15 mouse cellular contexts compared by ENCODE assay signal in genomic region chr9:90236817-90237216, GRCm38 (mm10). TPM values are rescaled to one million over a fixed set of nuclear protein-coding genes. Genes with fewer than 3 reads are reported as not detected.
DNase-seq lines count a peak whose midpoint lies in the region; ATAC-seq lines count a peak whose summit lies in the region.
"Had no signal": no experiment of that assay in that cellular context is flagged by ENCODE, and none has a peak within 500 bp of the region (broad histone marks: within the 10 kb centered on the region; RNA-seq: fewer than 3 reads in every experiment).

No protein-coding gene starts in this region.

- ATAC-seq in liver, embryonic 16.5 days (ENCODE audit: low read depth): peak; percentile 26
- ATAC-seq in kidney, embryonic 16.5 days (ENCODE audit: low FRiP score, low TSS enrichment): no peak
- no peak for ATAC-seq in forebrain, embryonic 11.5 days (replicated peaks; ENCODE audit: low FRiP score)

- peak; percentile 18 for DNase-seq in lung, postnatal 10 days
- DNase-seq in lung, postnatal 4 days: no peak
- peak; percentile 29 for DNase-seq in CD4-positive helper T cell, adult 2 months (ENCODE audit: low read depth, low spot score)
- DNase-seq in cerebellum, postnatal 14 days: no peak
- DNase-seq in forebrain, embryonic 11.5 days (ENCODE audit: low spot score): no peak
- DNase-seq: cerebellum, adult 11 months; gastrocnemius, adult 2 months; heart, adult 18-20 months; lung, postnatal 36 days had no signal

- no peak overlapping the region for H3K4me3 ChIP-seq in brown adipose tissue, adult 24 weeks (ENCODE audit: insufficient read depth, low read depth, low read length)
- H3K4me3 ChIP-seq in liver, embryonic 16.5 days (ENCODE audit: low read depth, low read length): peak overlapping the region; percentile 42; the same call in 1 of the 2 replicates
- no peak overlapping the region for H3K4me3 ChIP-seq in kidney, embryonic 16.5 days (ENCODE audit: low read length)
- no peak overlapping the region for H3K4me3 ChIP-seq in forebrain, embryonic 11.5 days (ENCODE audit: low read depth, low read length)
- H3K4me3 ChIP-seq: gastrocnemius, adult 2 months; hindbrain, embryonic 13.5 days; intestine, embryonic 15.5 days; limb, embryonic 13.5 days had no signal

- 41% methylated on average over 5 of the region's 5 CpGs for WGBS in liver, embryonic 16.5 days (ENCODE audit: insufficient replicate concordance)
- WGBS in kidney, embryonic 16.5 days: 87% methylated on average over 5 of the region's 5 CpGs
- 95% methylated on average over 5 of the region's 5 CpGs for WGBS in forebrain, embryonic 11.5 days

- peaks cover 11% of the 10 kb centered on the region for H3K4me1 ChIP-seq in brown adipose tissue, adult 24 weeks (ENCODE audit: control insufficient read depth, insufficient read depth, insufficient read length, low read length)
- H3K4me1 ChIP-seq in liver, embryonic 16.5 days (ENCODE audit: control insufficient read depth, low read depth, low read length): peaks cover 79% of the 10 kb centered on the region
- H3K4me1 ChIP-seq in kidney, embryonic 16.5 days (ENCODE audit: insufficient read depth, low read length): no peaks in the 10 kb centered on the region
- H3K4me1 ChIP-seq in forebrain, embryonic 11.5 days (replicated peaks; ENCODE audit: control insufficient read depth, insufficient read depth, low read length): no peaks in the 10 kb centered on the region
- H3K4me1 ChIP-seq: hindbrain, embryonic 13.5 days; intestine, embryonic 15.5 days; limb, embryonic 13.5 days had no signal

- H3K4me2 ChIP-seq in liver, embryonic 16.5 days (ENCODE audit: low read depth, low read length): peak overlapping the region; percentile 64
- no peak overlapping the region for H3K4me2 ChIP-seq in kidney, embryonic 16.5 days (replicated peaks; ENCODE audit: low read depth, low read length)
- H3K4me2 ChIP-seq in forebrain, embryonic 11.5 days (ENCODE audit: low read depth, low read length, severe bottlenecking): no peak overlapping the region
- H3K4me2 ChIP-seq: hindbrain, embryonic 13.5 days; intestine, embryonic 15.5 days; limb, embryonic 13.5 days had no signal

- H3K9me3 ChIP-seq in liver, embryonic 16.5 days (replicated peaks; ENCODE audit: control insufficient read depth, low read length): no peaks in the 10 kb centered on the region
- H3K9me3 ChIP-seq in kidney, embryonic 16.5 days (ENCODE audit: low read length): no peaks in the 10 kb centered on the region
- H3K9me3 ChIP-seq in forebrain, embryonic 11.5 days (ENCODE audit: control insufficient read depth, low read length): no peaks in the 10 kb centered on the region
- H3K9me3 ChIP-seq: hindbrain, embryonic 13.5 days; intestine, embryonic 15.5 days; limb, embryonic 13.5 days had no signal

- H3K27me3 ChIP-seq in liver, embryonic 16.5 days (ENCODE audit: control insufficient read depth, insufficient read depth, low read depth, low read length): no peaks in the 10 kb centered on the region
- H3K27me3 ChIP-seq in kidney, embryonic 16.5 days (ENCODE audit: insufficient read depth, low read length): no peaks in the 10 kb centered on the region
- H3K27me3 ChIP-seq in forebrain, embryonic 11.5 days (ENCODE audit: control insufficient read depth, insufficient read depth, low read length): no peaks in the 10 kb centered on the region
- H3K27me3 ChIP-seq: hindbrain, embryonic 13.5 days; intestine, embryonic 15.5 days; limb, embryonic 13.5 days had no signal

- H3K27ac ChIP-seq in brown adipose tissue, adult 24 weeks (replicated peaks; ENCODE audit: low read depth, low read length): peak overlapping the region; percentile 12; the same call in 1 of the 2 replicates
- H3K27ac ChIP-seq in liver, embryonic 16.5 days (ENCODE audit: low read length): peak overlapping the region; percentile 96
- no peak overlapping the region for H3K27ac ChIP-seq in kidney, embryonic 16.5 days (ENCODE audit: low read length)
- H3K27ac ChIP-seq in forebrain, embryonic 11.5 days (ENCODE audit: low read depth, low read length): no peak overlapping the region
- H3K27ac ChIP-seq: gastrocnemius, adult 2 months; hindbrain, embryonic 13.5 days; intestine, embryonic 15.5 days; limb, embryonic 13.5 days had no signal

- peak overlapping the region; percentile 57 for H3K9ac ChIP-seq in liver, embryonic 16.5 days (ENCODE audit: low read depth, low read length)
- no peak overlapping the region for H3K9ac ChIP-seq in kidney, embryonic 16.5 days (replicated peaks; ENCODE audit: low read length)
- H3K9ac ChIP-seq in forebrain, embryonic 11.5 days (ENCODE audit: low read length): no peak overlapping the region
- H3K9ac ChIP-seq: hindbrain, embryonic 13.5 days; intestine, embryonic 15.5 days; limb, embryonic 13.5 days had no signal

- peaks cover 20% of the 10 kb centered on the region for H3K36me3 ChIP-seq in liver, embryonic 16.5 days (ENCODE audit: control insufficient read depth, insufficient read depth)
- H3K36me3 ChIP-seq in kidney, embryonic 16.5 days (ENCODE audit: insufficient read depth, low read length): peaks cover 12% of the 10 kb centered on the region
- H3K36me3 ChIP-seq in forebrain, embryonic 11.5 days (ENCODE audit: control insufficient read depth, insufficient read depth, low read length): no peaks in the 10 kb centered on the region
- H3K36me3 ChIP-seq: intestine, embryonic 15.5 days had no signal

RNA-seq across cellular contexts. Expression of gene Tbc1d2b, which starts 33.8 kb away (rescaled TPM):
- 7.7 and 8.1 TPM in 2 replicates for polyA plus RNA-seq in brown adipose tissue, adult 24 weeks (2012; ENCODE audit: insufficient read depth, insufficient read length, missing spikeins)
- 8.0 and 8.3 TPM in 2 replicates for polyA plus RNA-seq in liver, embryonic 16.5 days (2015; fragmentation: Nextera tagmentation; extraction: Ambion mirVana)
- 12.8 and 12.9 TPM in 2 replicates for polyA plus RNA-seq in kidney, embryonic 16.5 days (2015; fragmentation: Nextera tagmentation; extraction: Ambion mirVana)
- 11.6 TPM in 2 replicates for polyA plus RNA-seq in forebrain, embryonic 11.5 days (2014; fragmentation: Nextera tagmentation; extraction: Ambion mirVana)

Comparison
In these comparisons a context has a peak if more than half of its experiments do, and no peak if none do; other contexts are left out.
1. DNase-seq: peak in lung, postnatal 10 days (single experiment) and CD4-positive helper T cell, adult 2 months (single experiment); none in lung, postnatal 4 days (0 of 2), cerebellum, postnatal 14 days (0 of 2) and forebrain, embryonic 11.5 days (single experiment).
2. H3K27ac ChIP-seq: peak in brown adipose tissue, adult 24 weeks (single experiment) and liver, embryonic 16.5 days (single experiment); none in kidney, embryonic 16.5 days (single experiment) and forebrain, embryonic 11.5 days (single experiment).